ENCODE assay signal across 8 mouse cellular contexts in genomic region chr19:44408595-44408994, GRCm38 (mm10). TPM values are rescaled to one million over a fixed set of nuclear protein-coding genes. Genes with fewer than 3 reads are reported as not detected.
DNase-seq lines count a peak whose midpoint lies in the region; ATAC-seq and TF ChIP-seq lines count a peak whose summit lies in the region.

No protein-coding gene starts in this region.

- H3K79me2 ChIP-seq in heart, adult 2 months (replicated peaks; ENCODE audit: control insufficient read depth, insufficient read depth, low read length) = no peaks in the 10 kb centered on the region
- peaks cover 30% of the 10 kb centered on the region for H3K79me2 ChIP-seq in C2C12 (ENCODE audit: control insufficient read depth, insufficient read depth)
- no peaks in the 10 kb centered on the region for H3K79me2 ChIP-seq in macrophage (ENCODE audit: inconsistent target)

- H3K4me3 ChIP-seq in heart, adult 2 months = peak overlapping the region; percentile 48
- peak overlapping the region; percentile 15 for H3K4me3 ChIP-seq in C2C12 (ENCODE audit: insufficient read depth, poor library complexity, severe bottlenecking)
- peak overlapping the region; percentile 59; the same call in 1 of the 2 replicates for H3K4me3 ChIP-seq in forebrain, postnatal 0 days (ENCODE audit: low read depth, low read length)
- peak overlapping the region; percentile 45 for H3K4me3 ChIP-seq in macrophage (ENCODE audit: inconsistent target)

- no peaks in the 10 kb centered on the region for H3K4me1 ChIP-seq in heart, adult 2 months (ENCODE audit: control insufficient read depth, insufficient read depth, low read length)
- H3K4me1 ChIP-seq in forebrain, postnatal 0 days (ENCODE audit: insufficient read depth) = peaks cover 8% of the 10 kb centered on the region; the same call in 1 of the 2 replicates

- no peak for TF ChIP-seq POLR2A in heart, adult 2 months (IDR thresholded peaks at IDR 0.05; ENCODE audit: insufficient read depth, low read depth, low read length)

- 80% methylated on average over 4 of the region's 4 CpGs for WGBS in heart, adult 2 months
- 71% methylated on average over 4 of the region's 4 CpGs for WGBS in forebrain, postnatal 0 days
- WGBS in macrophage (ENCODE audit: missing documents) = 47% methylated on average over 4 of the region's 4 CpGs

- DNase-seq in heart, adult 2 months = no peak
- no peak for DNase-seq in heart, adult 18-20 months
- DNase-seq in forebrain, postnatal 0 days = no peak
- DNase-seq in ovary, adult 18-20 months (ENCODE audit: low spot score) = no peak
- no peak for DNase-seq in layer of hippocampus, postnatal 25 days (ENCODE audit: extremely low spot score in 1 of 2, low spot score in 1 of 2)
- DNase-seq in adipocyte (ENCODE audit: low spot score) = no peak

- H3ac ChIP-seq in C2C12 (ENCODE audit: control insufficient read depth, insufficient read length, low read depth) = peak overlapping the region; percentile 69

- peak overlapping the region; percentile 94 for H3K4me2 ChIP-seq in forebrain, postnatal 0 days (ENCODE audit: low read depth)

- peak overlapping the region; percentile 78 for H3K27ac ChIP-seq in heart, adult 2 months
- 0 out of 2 replicates have a peak overlapping the region, but pooled peaks have one; percentile 80 for H3K27ac ChIP-seq in forebrain, postnatal 0 days (ENCODE audit: low read depth, low read length)
- H3K27ac ChIP-seq in macrophage = no peak overlapping the region

- ATAC-seq in forebrain, postnatal 0 days = no peak

- no peak overlapping the region for H3K9ac ChIP-seq in heart, adult 2 months (ENCODE audit: low read depth, low read length)
- H3K9ac ChIP-seq in forebrain, postnatal 0 days = no peak overlapping the region

- H3K27me3 ChIP-seq in heart, adult 2 months (ENCODE audit: control insufficient read depth, insufficient read depth, low read length) = no peaks in the 10 kb centered on the region
- H3K27me3 ChIP-seq in C2C12 (ENCODE audit: control insufficient read depth, insufficient read depth, insufficient read length) = no peaks in the 10 kb centered on the region
- H3K27me3 ChIP-seq in forebrain, postnatal 0 days (ENCODE audit: insufficient read depth, low read length) = no peaks in the 10 kb centered on the region

- H3K79me3 ChIP-seq in C2C12 (ENCODE audit: low read depth) = peaks cover 11% of the 10 kb centered on the region

- H3K36me3 ChIP-seq in heart, adult 2 months (ENCODE audit: control insufficient read depth, insufficient read depth, low read length) = no peaks in the 10 kb centered on the region
- H3K36me3 ChIP-seq in C2C12 (ENCODE audit: control insufficient read depth, insufficient read depth) = peaks cover 17% of the 10 kb centered on the region
- H3K36me3 ChIP-seq in forebrain, postnatal 0 days (ENCODE audit: insufficient read depth) = no peaks in the 10 kb centered on the region
- no peaks in the 10 kb centered on the region for H3K36me3 ChIP-seq in macrophage (ENCODE audit: inconsistent target)

- TF ChIP-seq CTCF in heart, adult 2 months (IDR thresholded peaks at IDR 0.05) = no peak
- TF ChIP-seq CTCF in C2C12 (IDR thresholded peaks at IDR 0.05; ENCODE audit: control insufficient read depth, insufficient read depth, insufficient read length) = no peak
- no peak for TF ChIP-seq CTCF in forebrain, postnatal 0 days (IDR thresholded peaks at IDR 0.05; ENCODE audit: low read depth)

- no peaks in the 10 kb centered on the region for H3K9me3 ChIP-seq in forebrain, postnatal 0 days (ENCODE audit: low read length)

- no peak for TF ChIP-seq EP300 in heart, adult 2 months (IDR thresholded peaks at IDR 0.05; ENCODE audit: insufficient read depth, low read depth, low read length)

- intact Hi-C loops in heart, adult 2 months (cut with DNase I) = loop anchor here (5.0 kb wide), 1 partner anchor 91 kb away; no protein-coding TSS in a partner anchor

TF ChIP-seq in C2C12, 6 proteins besides CTCF, POLR2A, EP300 and RAD21:
- TF ChIP-seq USF1 (IDR thresholded peaks at IDR 0.05; ENCODE audit: low read depth) (no peak), MYOG (IDR thresholded peaks at IDR 0.05; ENCODE audit: control insufficient read depth, extremely low read depth, insufficient read length) (no peak), FOSL1 (IDR thresholded peaks at IDR 0.05; ENCODE audit: insufficient read depth, low read length, poor library complexity, severe bottlenecking) (no peak), MAX (IDR thresholded peaks at IDR 0.05) (no peak), MYOD1 (IDR thresholded peaks at IDR 0.05; ENCODE audit: control insufficient read depth, insufficient read length, low read depth) (no peak), CEBPB (IDR thresholded peaks at IDR 0.05; ENCODE audit: low read depth) (no peak)
TF ChIP-seq in C2C12: peak in this region for 0.

RNA-seq across cellular contexts. Expression of gene Scd1, which starts 0.9 kb away (rescaled TPM):
- 10 to 100 TPM; 25.9 to 31.7 TPM for total RNA-seq in heart, adult 2 months (2021)
- polyA plus RNA-seq in heart, adult 2 months (2012; rRNA removed) = 569 and 1,844 TPM in 2 replicates
- total RNA-seq in heart, adult 18-20 months (2021) = 100 to 1,000 TPM in 1 of 2 experiments, 10 to 100 TPM in 1; 30.8 to 212 TPM
- polyA plus RNA-seq in C2C12 (2012; fragmentation: generic; extraction: Trizol) (47.1 TPM), macrophage (2018) (1.8 to 4.9 TPM (median 4.4 TPM) in 3 replicates)
- 30.8 and 41.0 TPM in 2 replicates for total RNA-seq in forebrain, postnatal 0 days (2014; rRNA removed)
- 5.2 and 8.7 TPM in 2 replicates for polyA plus RNA-seq in forebrain, postnatal 0 days (2015; fragmentation: Nextera tagmentation; extraction: Ambion mirVana)
- 1 to 10 TPM in 5 of 26 experiments, under 1 TPM in 10, not detected in 11; 0.08 to 7.7 (median 0.45) TPM for total RNA-seq in macrophage (2018; cell fraction: chromatin; rRNA removed)
- 10 to 100 TPM in 7 of 26 experiments, 1 to 10 TPM in 19; 2.9 to 17.5 (median 7.5) TPM for total RNA-seq in macrophage (2018; cell fraction: cytosol; rRNA removed)
- total RNA-seq in macrophage (2018; cell fraction: nucleus; rRNA removed) = 10 to 100 TPM in 3 of 26 experiments, 1 to 10 TPM in 23; 1.1 to 16.3 (median 3.6) TPM
- total RNA-seq in layer of hippocampus, postnatal 25 days (2021) = 100 to 1,000 TPM; 139 to 156 TPM
